Mouse (Mus musculus) myocyte (in vitro differentiated cells): ENCODE data around the gene Hes3.

Source experiments
- E2F4 ChIP-seq: IDR thresholded peaks from one replicate; pipeline ENCODE4 v1.6.1; 2011; ENCODE audit warnings: mild to moderate bottlenecking, control low read depth, moderate library complexity; ENCODE audit not compliant: insufficient read depth
- MYOD1 ChIP-seq, 3 experiments: IDR thresholded peaks; one replicate each; pipeline ENCODE4 v1.6.1; 2011; ENCODE audit warnings: control low read depth in 2 of 3, low read depth in 2 of 3, mild to moderate bottlenecking in 2 of 3, moderate library complexity in 1 of 3; ENCODE audit not compliant: insufficient read length in 2 of 3, control insufficient read depth in 1 of 3
- MYOG ChIP-seq, 3 experiments: IDR thresholded peaks; one replicate each; pipeline ENCODE4 v1.6.1; 2011; ENCODE audit warnings: control low read depth in 2 of 3, low read depth in 2 of 3, mild to moderate bottlenecking in 2 of 3; ENCODE audit not compliant: insufficient read length in 2 of 3, control insufficient read depth in 1 of 3, insufficient read depth in 1 of 3
- POLR2A ChIP-seq: IDR thresholded peaks from one replicate; pipeline ENCODE4 v1.6.1; 2011; ENCODE audit warnings: low read depth, mild to moderate bottlenecking, control low read depth, moderate library complexity; ENCODE audit not compliant: insufficient read length
- POLR2AphosphoS2 ChIP-seq: IDR thresholded peaks from one replicate; pipeline ENCODE4 v1.6.1; 2011; ENCODE audit warnings: low read depth, control low read depth; ENCODE audit not compliant: insufficient read length
- SRF ChIP-seq: IDR thresholded peaks from one replicate; pipeline ENCODE4 v1.6.1; 2011; ENCODE audit warnings: low read depth; ENCODE audit not compliant: control insufficient read depth, insufficient read length
- TCF12 ChIP-seq: IDR thresholded peaks from one replicate; pipeline ENCODE4 v1.6.1; 2011; ENCODE audit warnings: mild to moderate bottlenecking, control low read depth; ENCODE audit not compliant: poor library complexity, insufficient read depth, severe bottlenecking
- TCF3 ChIP-seq: IDR thresholded peaks from one replicate; pipeline ENCODE4 v1.6.1; 2011; ENCODE audit warnings: low read depth, control low read depth; ENCODE audit not compliant: insufficient read length
- USF1 ChIP-seq: IDR thresholded peaks from one replicate; pipeline ENCODE4 v1.6.1; 2011; ENCODE audit warnings: low read depth, mild to moderate bottlenecking, control low read depth, moderate library complexity

- TF ChIP-seq POLR2AphosphoS2 (no peak), POLR2A (no peak), MYOG (IDR thresholded peaks at IDR 0.05; ENCODE audit: control insufficient read depth in 1 of 3, insufficient read depth in 1 of 3, insufficient read length in 2 of 3, low read depth in 2 of 3) (no peak), E2F4 (no peak), USF1 (no peak), SRF (no peak), MYOD1 (IDR thresholded peaks at IDR 0.05; ENCODE audit: control insufficient read depth in 1 of 3, insufficient read length in 2 of 3, low read depth in 2 of 3) (peak in 1 of 3 experiments; percentile 37), TCF3 (no peak), TCF12 (no peak)
Measured at GRCm38 (mm10) chr4:152257070-152257469, 34.4 kb downstream of the Hes3 start.
